Mouse (Mus musculus): ENCODE data around the gene C2cd2.

DNA sequence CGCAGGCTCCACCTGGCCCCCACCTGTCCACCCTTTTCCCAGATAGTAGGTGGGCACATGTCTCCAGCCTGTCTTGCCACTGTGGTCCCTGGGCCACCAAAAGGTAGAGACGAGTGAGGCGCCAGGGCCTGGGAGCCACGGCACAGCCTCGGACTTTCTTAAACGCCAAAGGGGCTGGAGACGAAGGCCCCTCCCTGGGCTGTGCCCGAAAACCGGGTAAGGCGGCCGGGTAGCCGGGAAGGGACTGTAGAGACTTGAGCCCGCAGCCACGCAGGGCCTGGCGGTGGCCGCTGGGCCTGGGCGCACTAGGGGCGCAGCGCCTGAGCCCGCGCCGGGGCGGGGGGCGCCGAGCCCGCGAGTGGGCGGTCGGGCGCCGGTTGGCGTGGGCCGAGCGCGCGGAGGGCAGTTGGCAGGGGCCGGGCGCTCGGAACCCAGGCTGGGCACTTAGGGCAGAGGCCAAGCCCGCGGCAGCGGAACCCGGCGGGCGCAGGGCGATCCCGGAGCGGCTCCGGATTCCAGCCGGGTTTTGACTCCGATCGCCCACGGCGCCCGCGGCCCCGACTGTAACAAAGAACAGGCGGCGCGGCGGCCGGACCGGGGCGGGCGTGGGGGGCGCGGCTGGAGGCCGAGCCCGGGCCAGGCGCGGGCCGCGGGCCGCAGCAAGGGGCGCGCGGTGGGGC, 111.2 kb downstream of the C2cd2 start:
- TF ChIP-seq CTCF (conservative IDR thresholded peaks at IDR 0.05; ENCODE audit: insufficient read depth, insufficient read length, low read depth, low read length): no peak
- no peak for TF ChIP-seq POLR2A (IDR thresholded peaks at IDR 0.05; ENCODE audit: low read depth, low read length)
